Mouse (Mus musculus): Measurements from ENCODE around the gene Fam129a.

Fam129a gene

DNA sequence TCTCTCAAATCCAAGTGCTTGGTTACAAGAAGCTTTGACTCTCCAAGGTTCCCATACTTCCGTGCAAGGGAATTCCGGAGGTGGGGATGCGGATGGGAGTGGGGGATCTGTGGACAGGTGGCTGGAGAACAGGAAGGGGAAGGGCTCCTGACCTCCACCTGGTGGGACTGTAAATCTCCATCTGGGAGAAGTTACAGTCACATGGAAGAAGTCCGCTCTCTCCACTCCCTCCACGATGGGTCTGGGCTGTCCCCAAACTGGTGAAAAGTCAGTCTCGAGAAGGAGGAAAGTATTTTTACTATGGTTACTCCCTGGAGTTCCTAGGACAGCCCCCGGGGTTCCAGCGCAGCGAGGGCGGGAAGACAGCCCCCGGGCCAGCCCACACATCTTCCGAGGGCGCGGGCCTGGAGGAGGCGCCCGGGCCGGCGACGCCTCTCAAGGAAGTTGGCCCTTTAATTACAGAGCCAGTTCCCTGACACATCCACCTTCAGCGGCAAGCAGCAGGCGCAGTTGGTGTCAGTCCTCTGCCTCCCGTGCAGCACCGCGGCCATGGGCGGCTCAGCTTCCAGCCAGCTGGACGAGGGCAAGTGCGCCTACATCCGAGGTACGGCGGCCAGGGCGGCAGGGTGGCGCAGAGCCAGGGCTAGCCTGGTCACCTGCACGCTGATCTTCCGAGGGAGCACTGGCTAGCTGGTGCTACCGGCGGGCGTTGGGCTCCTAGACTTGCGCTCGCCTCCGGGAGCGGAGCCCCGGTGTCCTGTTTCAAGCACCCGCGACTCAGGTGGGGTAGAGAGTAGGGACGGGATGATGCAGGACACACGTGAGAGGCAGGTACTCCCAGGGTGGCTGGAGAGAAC, at the start of gene Fam129a:
TSS of gene Fam129a (plus strand) at position 206 of the 857 bp plus-strand sequence.
- DNase-seq (ENCODE audit: low read depth) = peak; percentile 8

DNA sequence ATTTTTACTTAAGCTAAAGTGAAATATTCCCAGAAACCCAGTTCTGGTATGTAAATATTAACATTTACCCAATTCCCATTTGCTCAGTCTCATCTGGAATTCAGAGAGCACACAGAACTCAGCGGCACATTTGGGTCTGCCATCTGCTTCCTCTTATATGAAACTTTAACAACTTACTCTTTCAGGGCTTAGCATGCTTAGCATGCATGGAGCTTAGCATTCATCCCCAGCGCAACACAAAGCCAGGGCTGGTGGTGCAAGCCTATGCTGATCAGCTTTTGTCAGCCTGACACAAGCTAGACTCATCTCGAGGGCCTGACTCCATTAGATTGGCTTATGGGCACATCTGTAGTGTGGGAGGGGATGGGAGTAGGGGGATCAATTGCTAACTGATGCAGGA, 44.3 kb upstream of the Fam129a start:
- DNase-seq (ENCODE audit: low read depth) = no peak

DNA sequence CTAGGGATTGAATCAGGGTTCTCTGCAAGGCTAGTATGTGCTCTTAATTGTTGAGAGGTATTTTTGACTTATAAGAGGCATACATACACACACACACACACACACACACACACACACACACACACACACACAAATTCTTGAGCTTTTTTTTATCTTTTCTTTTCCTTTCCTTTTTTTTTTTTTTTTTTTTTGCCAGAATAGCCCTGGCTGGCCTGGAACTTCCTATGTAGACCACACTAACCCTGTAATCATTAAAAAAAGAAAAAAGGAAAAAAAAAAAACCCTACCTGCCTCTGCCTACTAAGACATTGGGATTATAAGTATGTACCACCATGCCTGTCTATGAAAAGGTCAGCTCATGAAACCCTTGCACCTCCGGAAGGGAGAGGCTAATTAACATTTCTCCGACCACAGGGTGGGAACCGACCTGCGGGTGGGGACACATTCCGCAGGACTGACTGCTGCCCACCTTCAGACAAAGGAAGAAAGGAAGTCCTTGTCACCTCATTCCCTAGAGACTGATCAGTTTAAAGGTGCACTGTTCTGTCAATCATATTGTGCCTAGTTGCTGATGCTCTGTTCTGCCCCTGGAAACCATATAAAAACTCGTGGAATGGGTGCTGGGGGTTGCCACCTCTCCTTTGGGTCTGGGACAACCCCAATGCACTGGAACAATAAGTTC, 27.0 kb upstream of the Fam129a start:
- no peak for DNase-seq (ENCODE audit: low read depth)

DNA sequence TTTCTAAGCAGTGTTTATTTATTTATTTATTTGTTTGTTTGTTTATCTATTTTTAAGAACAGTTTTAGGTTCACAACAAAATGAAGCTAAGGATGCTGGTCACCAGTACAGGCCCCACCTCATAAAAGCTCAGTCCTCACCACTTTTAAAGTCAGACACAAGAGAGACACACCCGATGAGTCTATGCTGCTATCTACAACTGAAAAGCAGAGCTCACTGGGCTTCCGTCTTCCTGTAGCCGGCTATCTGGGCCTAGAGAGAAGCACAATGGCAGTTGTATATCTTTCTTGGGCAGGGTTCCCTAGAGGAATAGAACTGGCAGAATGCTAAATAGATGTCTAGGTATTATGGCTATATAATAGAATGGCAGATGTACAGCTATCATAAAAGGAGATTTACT, 26.4 kb upstream of the Fam129a start:
- DNase-seq (ENCODE audit: low read depth) = no peak

DNA sequence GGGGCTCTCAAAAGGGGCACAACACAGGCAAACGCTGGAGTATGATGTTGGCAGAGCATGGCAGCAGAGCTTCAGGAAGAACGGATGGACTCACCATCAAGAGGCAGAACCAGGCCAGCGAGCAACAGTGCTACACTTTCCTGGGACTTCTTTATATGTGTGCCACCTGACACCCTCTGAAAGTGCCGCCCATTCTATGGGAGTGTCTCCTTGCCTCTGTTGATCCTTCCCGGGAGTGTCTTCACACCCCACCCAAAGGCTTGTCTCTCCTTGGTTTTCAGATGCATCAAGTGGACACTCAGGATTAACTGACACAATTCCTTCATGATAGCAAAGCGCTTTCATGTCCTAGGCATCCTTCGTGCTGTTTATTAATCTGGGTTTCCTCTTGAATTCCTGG, 25.4 kb upstream of the Fam129a start:
- DNase-seq (ENCODE audit: low read depth) = no peak

DNA sequence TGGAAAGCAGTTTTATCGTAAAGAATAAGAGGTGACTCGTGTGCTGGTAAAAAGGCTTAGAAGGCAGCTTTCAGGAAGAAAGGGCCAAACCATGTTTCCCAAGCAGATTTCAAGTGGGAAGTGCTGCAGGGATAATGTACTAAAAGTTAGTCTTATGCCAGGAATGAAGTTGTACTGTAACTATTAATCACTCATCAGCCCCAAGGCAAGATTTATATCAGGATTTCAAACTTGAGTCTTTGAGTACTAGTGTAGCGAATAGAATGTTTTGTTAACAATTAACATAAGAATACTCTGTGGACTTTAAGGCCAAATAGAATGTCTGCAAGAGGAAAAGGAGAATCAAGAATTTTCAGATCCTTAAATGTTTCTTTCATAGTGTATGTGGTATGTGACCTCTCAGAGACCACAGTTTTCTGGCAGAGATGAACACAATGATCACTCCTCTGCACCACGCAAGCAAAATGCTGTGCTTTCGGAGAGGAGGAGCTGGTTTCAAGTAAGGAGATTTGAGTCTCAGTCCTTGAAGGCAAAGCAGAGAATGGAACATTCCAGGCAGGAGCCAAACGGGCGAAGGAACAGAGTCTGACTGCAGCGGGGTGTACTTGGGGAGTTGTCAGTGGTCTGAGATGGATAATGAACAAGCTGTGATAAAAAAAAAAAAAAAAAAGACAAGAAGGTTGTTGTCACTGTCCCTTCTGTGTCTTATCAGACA, 21.9 kb upstream of the Fam129a start:
- DNase-seq (ENCODE audit: low read depth) = peak; percentile 5

DNA sequence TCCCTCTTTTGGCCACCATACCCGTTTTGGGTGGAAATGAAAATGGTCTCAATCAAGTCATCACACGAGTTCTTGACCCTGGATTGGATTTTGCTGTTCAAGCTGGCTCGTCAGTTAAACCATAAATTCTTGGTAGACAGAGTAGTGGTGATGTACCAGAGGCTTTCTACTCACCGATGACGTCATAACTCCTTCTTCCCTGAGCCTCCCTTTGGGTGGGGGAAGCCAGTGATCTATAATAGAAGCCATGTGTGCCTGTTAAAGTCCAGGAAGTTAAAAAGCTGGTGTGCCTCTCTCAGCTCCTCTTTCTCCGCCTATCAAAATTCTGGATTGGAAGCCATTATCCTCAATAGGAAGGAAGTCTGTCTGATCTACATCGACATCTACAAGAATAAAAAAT, 21.2 kb upstream of the Fam129a start:
- DNase-seq (ENCODE audit: low read depth) = peak; percentile 5

DNA sequence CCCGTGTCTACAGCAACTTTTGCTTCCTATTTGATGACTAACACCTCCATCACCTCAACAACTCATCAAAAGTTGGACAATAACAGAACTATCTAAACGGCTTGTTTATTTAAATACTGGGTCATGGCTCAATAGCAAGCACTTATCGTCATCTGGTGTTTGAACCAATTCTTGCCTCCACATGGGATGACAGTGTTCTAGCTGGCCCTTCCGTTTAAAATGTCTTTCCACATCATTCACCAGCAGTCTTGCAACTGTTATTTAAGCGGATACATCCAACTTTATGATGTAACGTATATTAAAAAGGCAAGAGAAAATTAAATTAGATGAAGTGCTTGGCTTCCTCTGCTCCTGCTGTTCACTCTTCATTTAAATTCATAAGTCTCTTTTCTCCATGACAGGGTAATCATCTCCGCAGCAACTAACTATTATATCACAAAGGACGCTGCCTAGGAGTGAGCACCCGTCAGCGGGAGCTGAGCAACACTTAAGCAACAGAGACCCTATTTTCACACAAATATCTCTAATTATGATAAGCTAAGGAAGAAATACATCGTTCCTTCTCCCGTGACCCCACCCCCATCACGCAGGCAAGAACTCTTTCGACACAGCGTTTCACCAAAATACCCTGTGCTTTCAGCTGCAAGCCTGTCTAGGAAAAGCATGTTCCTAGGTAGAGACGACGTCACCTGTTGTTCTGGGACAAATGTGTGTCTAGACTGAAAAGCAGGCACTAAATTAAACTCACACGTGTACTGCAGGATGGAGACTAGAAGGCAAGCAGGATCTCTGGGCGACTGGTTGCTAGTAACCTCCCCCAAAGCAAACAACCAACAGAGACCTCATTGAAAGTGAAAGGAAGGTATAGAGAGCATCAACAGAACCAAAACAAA, 20.2 kb upstream of the Fam129a start:
- DNase-seq (ENCODE audit: low read depth) = no peak

DNA sequence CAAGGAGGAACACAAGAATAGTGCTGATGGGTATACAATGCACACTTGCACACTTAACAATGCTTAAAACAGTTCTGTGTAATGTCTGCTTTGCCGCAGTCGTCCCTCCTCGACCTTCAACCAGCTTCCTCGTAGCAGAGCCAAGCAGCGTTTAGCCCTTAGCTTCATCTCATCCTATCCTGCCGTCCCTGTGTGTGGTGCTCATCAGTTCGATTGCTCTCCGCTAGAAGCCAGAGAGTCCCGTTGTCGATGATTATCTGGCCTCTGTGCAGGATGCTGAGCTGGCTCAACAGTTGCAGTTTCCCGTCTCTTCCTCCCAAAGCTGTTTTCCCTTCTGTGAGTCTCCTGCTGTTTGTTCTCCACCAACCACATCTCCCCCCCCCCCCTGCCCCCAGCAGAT, 10.4 kb upstream of the Fam129a start:
- no peak for DNase-seq (ENCODE audit: low read depth)

DNA sequence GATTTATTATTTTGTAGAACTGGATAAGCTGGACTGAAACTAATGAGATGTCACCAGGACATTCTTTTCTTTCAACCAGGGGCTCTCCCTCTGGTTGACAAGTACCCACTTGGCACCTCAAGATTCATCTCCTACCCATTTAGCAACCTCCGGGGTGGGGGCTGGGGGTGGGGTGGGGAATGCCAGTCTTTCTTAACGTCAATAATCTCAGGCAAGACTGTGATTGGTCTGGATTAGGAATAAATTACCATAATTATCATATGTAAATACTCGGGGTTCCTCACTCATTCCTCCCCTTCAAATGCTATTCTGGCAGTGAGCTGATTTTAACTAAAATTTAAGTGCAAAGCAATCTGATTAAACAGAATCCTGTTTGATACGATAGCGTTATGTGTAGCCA, 7.6 kb upstream of the Fam129a start:
- no peak for DNase-seq (ENCODE audit: low read depth)

DNA sequence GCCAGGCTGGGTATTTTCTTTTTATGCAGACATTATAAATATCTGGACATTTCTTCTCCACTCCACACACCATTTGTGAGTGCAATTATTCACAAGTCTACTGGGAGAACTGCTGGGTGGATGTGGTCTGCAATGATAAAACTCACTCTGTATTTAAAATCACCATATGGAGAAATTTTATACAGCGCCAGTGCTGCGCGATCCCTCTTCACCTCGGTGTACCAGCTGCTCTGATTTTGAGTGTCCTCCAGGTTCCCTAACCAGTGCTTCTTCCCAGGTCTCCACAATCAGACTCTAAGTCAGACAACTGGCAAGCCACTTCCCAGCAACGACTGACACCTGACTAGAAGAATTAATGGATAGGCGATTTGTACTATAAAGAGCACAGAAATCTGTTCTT, 7.1 kb upstream of the Fam129a start:
- no peak for DNase-seq (ENCODE audit: low read depth)

DNA sequence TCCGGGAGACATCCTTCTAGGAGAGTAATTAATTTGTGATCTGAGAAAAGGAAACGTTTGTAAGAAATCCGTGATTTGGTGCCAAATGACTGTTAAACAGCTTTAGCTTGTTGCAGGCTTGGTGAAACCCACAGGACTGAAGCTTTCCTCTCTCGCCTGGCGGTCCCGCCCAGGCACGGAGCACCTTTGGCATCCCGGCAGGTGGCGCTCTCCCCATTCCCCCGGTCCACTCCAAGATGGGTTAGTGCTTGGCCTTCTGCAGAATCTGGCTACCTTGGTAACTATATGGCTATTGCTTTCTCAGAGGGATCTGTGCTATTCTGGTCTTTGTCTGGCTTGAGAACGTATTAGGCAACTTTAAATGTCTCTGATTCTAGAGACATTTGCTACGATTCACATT, 6.6 kb upstream of the Fam129a start:
- DNase-seq (ENCODE audit: low read depth) = peak; percentile 46

DNA sequence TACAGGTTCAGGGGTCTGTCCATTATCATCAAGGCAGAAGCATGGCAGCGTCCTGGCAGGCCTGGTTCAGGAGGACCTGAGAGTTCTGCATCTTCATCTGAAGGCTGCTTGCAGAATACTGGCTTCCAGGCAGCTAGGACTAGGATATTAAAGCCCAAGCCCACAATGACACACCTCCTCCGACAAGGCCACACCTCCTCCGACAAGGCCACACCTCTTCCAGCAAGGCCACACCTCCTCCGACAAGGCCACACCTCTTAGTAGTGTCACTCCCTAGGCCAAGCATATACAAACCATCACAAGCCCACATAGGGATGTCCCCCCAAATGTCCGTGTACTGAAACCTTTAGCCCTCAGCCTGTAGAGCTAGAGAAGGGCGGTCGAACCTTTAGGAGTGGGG, 2.3 kb upstream of the Fam129a start:
- no peak for DNase-seq (ENCODE audit: low read depth)

DNA sequence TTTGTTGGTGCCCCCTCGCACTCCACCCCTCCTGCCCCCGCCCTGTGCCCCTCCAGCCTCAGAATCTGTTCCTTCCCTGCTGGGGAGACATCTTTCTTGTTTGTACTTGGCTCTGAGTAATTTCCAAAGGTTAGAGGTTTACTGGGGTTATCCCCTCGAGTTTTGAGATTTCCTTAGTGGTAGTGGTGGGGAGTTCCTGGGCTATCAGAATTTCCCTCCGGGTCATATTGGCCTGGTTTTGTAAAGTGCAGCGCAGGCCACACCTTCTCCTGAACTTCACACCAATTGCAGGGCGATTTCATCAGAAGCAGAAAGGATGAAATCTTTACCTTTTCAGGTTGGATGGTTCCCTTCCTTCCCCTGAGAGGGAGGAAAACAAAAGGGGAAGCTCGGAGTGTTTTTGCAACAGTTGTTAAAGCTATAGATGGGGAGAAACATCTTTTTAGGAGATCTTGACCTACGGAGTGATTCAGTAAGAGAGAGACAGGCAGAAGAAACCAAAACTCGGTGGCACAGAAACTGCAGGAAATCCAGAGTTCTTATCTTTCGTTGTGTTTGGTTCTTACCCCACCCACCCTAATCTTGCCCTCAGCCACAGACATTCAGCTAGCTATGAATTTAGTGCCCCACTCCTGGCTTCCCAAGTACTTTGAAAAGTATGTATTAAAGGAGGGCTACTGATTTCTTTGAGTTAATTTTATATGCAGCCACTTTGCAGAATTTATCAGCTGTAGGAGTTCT, 1.0 kb downstream of the Fam129a start:
- no peak for DNase-seq (ENCODE audit: low read depth)

DNA sequence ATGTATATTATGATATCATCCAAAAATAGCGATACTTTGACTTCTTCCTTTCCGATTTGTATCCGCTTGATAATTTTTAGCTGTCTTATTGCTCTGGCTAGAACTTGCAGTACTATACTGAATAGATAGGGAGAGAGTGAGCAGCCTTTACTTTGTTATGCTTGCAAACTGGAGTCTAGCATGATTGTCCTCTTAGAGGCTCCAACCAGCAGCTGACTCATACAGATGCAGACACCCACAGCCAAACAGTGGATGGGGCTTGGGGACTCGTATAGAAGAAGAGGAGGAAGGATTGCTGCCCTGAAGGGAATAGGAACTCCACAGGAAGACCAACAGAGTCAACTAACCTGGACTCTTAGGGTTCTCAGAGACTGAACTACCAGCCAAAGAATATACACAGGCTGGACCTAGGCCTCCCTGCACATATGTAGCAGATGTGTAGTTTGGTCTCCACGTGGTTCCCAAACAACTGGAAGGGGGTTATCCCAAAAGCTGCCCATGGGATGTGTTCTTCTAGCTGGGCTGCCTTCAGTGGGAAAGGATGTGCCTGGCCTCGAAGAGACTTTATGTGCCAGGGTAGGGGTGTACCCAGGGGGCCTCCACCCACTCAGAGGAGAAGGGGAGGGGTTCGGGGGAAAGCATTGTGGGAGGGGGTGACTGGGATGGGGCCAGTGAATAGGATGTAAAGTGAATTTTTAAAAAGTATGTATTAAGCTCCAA, 1.8 kb downstream of the Fam129a start:
- DNase-seq (ENCODE audit: low read depth) = peak; percentile 15

DNA sequence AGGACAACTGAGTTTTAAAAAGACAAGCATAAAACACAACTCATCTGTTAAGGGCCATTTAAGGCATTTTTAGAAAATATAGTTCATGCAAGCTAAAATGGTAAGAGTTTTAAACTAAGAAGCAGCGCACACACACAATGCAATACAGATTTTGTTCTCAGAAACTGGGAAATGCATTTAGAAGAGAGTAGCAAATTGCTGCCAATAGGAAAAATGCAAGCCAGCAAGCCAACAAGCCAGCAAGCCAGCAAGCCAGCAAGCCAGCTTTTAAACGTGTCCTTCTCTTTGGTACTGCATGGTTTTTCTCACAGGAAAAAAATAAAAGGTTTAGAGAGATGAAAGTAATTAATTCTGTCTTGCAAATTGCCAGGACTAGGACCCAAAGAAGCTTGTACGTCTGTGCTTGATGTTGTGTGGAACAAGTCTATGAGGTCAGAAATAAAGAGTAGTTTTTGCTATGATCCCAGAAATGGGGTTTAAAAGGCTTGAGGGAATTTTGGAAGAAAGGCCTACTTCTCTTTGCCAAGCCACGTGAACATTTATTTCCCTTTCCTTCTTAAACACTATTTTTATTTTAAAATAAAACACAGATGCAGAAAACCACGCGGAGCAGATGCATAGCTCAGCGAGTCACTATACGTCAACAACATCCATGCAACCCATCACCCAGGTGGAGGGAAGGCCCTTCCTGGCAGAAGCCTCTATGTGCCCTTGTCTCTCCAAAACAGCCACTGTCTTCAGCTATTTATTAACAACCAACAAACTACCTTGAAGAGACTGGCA, 9.4 kb downstream of the Fam129a start:
- peak; percentile 22 for DNase-seq (ENCODE audit: low read depth)

DNA sequence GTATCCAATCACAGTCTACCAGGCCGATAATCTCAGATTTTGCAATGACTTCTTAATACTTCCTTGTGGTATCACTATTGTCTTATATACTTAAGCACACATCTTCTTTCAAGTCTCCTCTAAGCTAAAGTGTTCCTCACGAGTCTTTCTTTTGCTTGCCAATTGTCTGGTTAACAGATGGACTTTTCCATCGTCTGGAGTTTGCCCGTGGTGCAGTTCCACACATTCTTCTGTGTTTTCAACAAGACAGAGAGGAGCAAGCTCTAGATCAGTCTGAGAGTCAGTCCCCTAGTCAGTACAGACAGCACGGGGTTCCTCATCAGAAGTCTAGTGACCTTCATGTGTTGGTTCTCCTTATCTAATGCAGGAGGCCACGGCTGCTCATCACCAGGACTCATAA, 10.5 kb downstream of the Fam129a start:
- no peak for DNase-seq (ENCODE audit: low read depth)

DNA sequence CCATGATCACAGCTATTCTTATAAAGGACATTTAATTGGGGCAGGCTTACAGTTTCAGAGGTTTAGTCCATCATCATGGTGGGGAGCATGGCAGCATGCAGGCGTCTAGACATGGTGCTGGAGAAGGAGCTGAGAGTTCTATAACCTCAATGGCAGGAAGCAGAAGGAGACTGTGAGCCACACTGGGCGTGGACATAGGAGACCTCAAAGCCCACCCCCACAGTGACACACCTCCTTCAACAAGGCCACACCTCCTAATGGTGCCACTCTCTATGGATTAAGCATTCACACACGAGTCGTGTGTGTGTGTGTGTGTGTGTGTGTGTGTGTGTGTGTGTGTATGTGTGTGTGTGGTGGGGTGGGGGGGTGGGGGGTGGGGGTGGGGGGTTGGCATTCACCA, 11.0 kb downstream of the Fam129a start:
- DNase-seq (ENCODE audit: low read depth) = no peak

DNA sequence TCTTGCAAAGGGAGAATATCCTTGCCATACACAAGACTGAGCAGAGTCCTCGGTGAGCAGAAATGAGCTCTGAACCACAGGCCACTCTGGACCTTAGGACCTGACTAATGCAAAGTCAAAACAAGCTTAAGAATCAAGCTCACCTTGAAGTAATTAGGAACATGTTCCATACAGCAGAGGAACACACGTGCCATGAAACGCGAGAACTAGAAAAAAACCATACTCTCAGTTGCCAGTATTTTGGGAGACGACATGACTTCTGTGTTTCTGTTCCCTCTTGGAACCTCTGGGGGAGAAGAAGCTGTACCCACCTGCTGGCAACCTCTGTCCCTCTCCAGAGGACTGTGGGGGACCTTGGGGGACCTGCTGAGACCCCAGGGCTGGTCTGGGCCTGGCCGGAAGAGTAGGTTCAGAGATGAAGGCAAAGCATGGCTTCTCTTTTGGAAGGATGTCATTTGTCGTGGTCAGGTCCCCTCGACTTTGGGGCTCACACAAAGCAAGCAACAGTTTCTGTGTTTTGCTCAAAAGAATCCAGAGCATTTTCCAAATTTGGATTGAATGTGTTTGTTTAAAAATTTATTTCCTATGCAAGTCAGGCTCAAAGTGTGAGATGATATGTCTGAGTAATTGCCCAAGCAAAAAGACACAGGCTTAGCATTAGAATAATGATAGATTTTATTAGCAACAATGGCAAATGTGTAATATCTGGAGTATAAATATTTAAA, 12.6 kb downstream of the Fam129a start:
- DNase-seq (ENCODE audit: low read depth) = no peak

Data from fibroblast of lung, adult 2 months (primary cell).